8 mouse cellular contexts compared by ENCODE assay signal in genomic region chr9:22557467-22557866, GRCm38 (mm10).
DNase-seq lines count a peak whose midpoint lies in the region; ATAC-seq and TF ChIP-seq lines count a peak whose summit lies in the region.

No protein-coding gene starts in this region.

- H3K4me2 ChIP-seq in kidney, embryonic 15.5 days: peak overlapping the region; percentile 38
- no peak overlapping the region for H3K4me2 ChIP-seq in neural tube, embryonic 13.5 days

- H3K9me3 ChIP-seq in kidney, embryonic 15.5 days (replicated peaks): no peaks in the 10 kb centered on the region
- H3K9me3 ChIP-seq in neural tube, embryonic 13.5 days: no peaks in the 10 kb centered on the region

- no peaks in the 10 kb centered on the region for H3K4me1 ChIP-seq in kidney, embryonic 15.5 days
- no peaks in the 10 kb centered on the region for H3K4me1 ChIP-seq in liver, adult 2 months (ENCODE audit: control insufficient read depth, insufficient read depth, low read length)
- H3K4me1 ChIP-seq in neural tube, embryonic 13.5 days (replicated peaks): no peaks in the 10 kb centered on the region

- peak; percentile 13 to 46 for DNase-seq in urinary bladder, adult 18-20 months (ENCODE audit: low spot score in 2 of 2)
- no peak for DNase-seq in urinary bladder, postnatal 10 days (ENCODE audit: low spot score)
- peak; percentile 68 to 71 for DNase-seq in cerebellum, postnatal 36 days
- peak; percentile 4 to 14 for DNase-seq in gastrocnemius, adult 8-10 months (ENCODE audit: low spot score in 2 of 2)
- peak; percentile 3 for DNase-seq in liver, adult 2 months (ENCODE audit: extremely low read depth, low read depth, low spot score)
- DNase-seq in testis, postnatal 14 days (ENCODE audit: low spot score): peak; percentile 73

- TF ChIP-seq CTCF in liver, adult 2 months (IDR thresholded peaks at IDR 0.05; ENCODE audit: low read depth, low read length): peak; percentile 83

- no peak; the same call in 1 of the 2 replicates for ATAC-seq in kidney, embryonic 15.5 days (replicated peaks; ENCODE audit: low FRiP score)
- peak; percentile 40; the same call in 1 of the 2 replicates for ATAC-seq in neural tube, embryonic 13.5 days (ENCODE audit: low read depth)

- no peak overlapping the region for H3K4me3 ChIP-seq in kidney, embryonic 15.5 days (replicated peaks)
- H3K4me3 ChIP-seq in liver, adult 2 months (ENCODE audit: insufficient read depth, low read depth, low read length): no peak overlapping the region
- H3K4me3 ChIP-seq in neural tube, embryonic 13.5 days: no peak overlapping the region

- no peaks in the 10 kb centered on the region for H3K36me3 ChIP-seq in kidney, embryonic 15.5 days
- H3K36me3 ChIP-seq in liver, adult 2 months (ENCODE audit: control insufficient read depth, insufficient read depth, low read length): no peaks in the 10 kb centered on the region
- no peaks in the 10 kb centered on the region for H3K36me3 ChIP-seq in neural tube, embryonic 13.5 days

- WGBS in kidney, embryonic 15.5 days: 33% methylated on average over 13 of the region's 13 CpGs
- 65% methylated on average over 13 of the region's 13 CpGs for WGBS in liver, adult 2 months
- 36% methylated on average over 13 of the region's 13 CpGs for WGBS in neural tube, embryonic 13.5 days

- no peak overlapping the region for H3K9ac ChIP-seq in kidney, embryonic 15.5 days
- H3K9ac ChIP-seq in liver, adult 2 months (ENCODE audit: low read depth, low read length): no peak overlapping the region
- no peak overlapping the region for H3K9ac ChIP-seq in neural tube, embryonic 13.5 days

- H3K27ac ChIP-seq in kidney, embryonic 15.5 days: no peak overlapping the region
- H3K27ac ChIP-seq in liver, adult 2 months (replicated peaks; ENCODE audit: insufficient read depth, low read depth, low read length): no peak overlapping the region
- H3K27ac ChIP-seq in neural tube, embryonic 13.5 days (replicated peaks): no peak overlapping the region

- no peaks in the 10 kb centered on the region for H3K79me2 ChIP-seq in liver, adult 2 months (ENCODE audit: control insufficient read depth, insufficient read depth, low read length)

- TF ChIP-seq POLR2A in liver, adult 2 months (IDR thresholded peaks at IDR 0.05; ENCODE audit: extremely low read depth, insufficient read depth, low read length): no peak

- H3K27me3 ChIP-seq in kidney, embryonic 15.5 days: no peaks in the 10 kb centered on the region
- H3K27me3 ChIP-seq in liver, adult 2 months (ENCODE audit: control insufficient read depth, insufficient read depth, low read length): no peaks in the 10 kb centered on the region
- no peaks in the 10 kb centered on the region for H3K27me3 ChIP-seq in neural tube, embryonic 13.5 days
